Mouse (Mus musculus) embryonic facial prominence, embryonic 15.5 days (tissue): Measurements from ENCODE around the gene Ranbp3. TPM values are rescaled to one million over a fixed set of nuclear protein-coding genes. Genes with fewer than 3 reads are reported as not detected.

Source experiments
- ATAC-seq: fragments of 200-750 bp; cut with Nextera tagmentation; 2 replicates; pipeline ENCODE4 v1.8.0; 2017; ENCODE audit warnings: low read depth, moderate TSS enrichment; ENCODE audit not compliant: insufficient number of reproducible peaks, low FRiP score, low TSS enrichment
- H3K27ac ChIP-seq: fragments of 300-500 bp; sonication (generic); replicated peaks from 2 replicates; pipeline ENCODE4 v1.5.1; 2015; ENCODE audit warnings: mild to moderate bottlenecking, inconsistent platforms
- H3K27me3 ChIP-seq: fragments of 300-500 bp; sonication (generic); 2 replicates; pipeline ENCODE4 v1.6.1; 2015; ENCODE audit warnings: inconsistent platforms
- H3K36me3 ChIP-seq: fragments of 300-500 bp; sonication (generic); 2 replicates; pipeline ENCODE4 v1.6.1; 2015; ENCODE audit warnings: mild to moderate bottlenecking, inconsistent platforms
- H3K4me1 ChIP-seq: fragments of 300-500 bp; sonication (generic); 2 replicates; pipeline ENCODE4 v1.6.1; 2015; ENCODE audit warnings: inconsistent platforms
- H3K4me2 ChIP-seq: fragments of 300-500 bp; sonication (generic); replicated peaks from 2 replicates; pipeline ENCODE4 v1.6.1; 2015; ENCODE audit warnings: mild to moderate bottlenecking, inconsistent platforms
- H3K4me3 ChIP-seq: fragments of 300-500 bp; sonication (generic); replicated peaks from 2 replicates; pipeline ENCODE4 v1.5.1; 2015; ENCODE audit warnings: mild to moderate bottlenecking, inconsistent platforms
- H3K9ac ChIP-seq: fragments of 300-500 bp; sonication (generic); 2 replicates; pipeline ENCODE4 v1.6.1; 2015; ENCODE audit warnings: inconsistent platforms
- H3K9me3 ChIP-seq: fragments of 300-500 bp; sonication (generic); replicated peaks from 2 replicates; pipeline ENCODE4 v1.6.1; 2016; ENCODE audit warnings: inconsistent platforms
- WGBS: fragments of 180-500 bp; shearing (Covaris S2); methylation state at CpG from one replicate; pipeline ENCODE4 v1.1.7; 2015; 5-methylcytosine and 5-hydroxymethylcytosine counted together
- polyA plus RNA-seq: library from polyadenylated mRNA; unstranded; fragments of >200 nt; fragmentation: Nextera tagmentation; extraction: Ambion mirVana; gene quantifications from 2 replicates; pipeline ENCODE4 v1.2.1, GENCODE M21; 2015

The Ranbp3 gene
- polyA plus RNA-seq, 1 experiment from 2014 or later: 90.4 TPM

- no peak overlapping the region for H3K9ac ChIP-seq
- no peak overlapping the region for H3K4me3 ChIP-seq
- H3K4me1 ChIP-seq: peaks cover 4% of the 10 kb centered on the region; the same call in 1 of the 2 replicates
- no peaks in the 10 kb centered on the region for H3K27me3 ChIP-seq
- H3K4me2 ChIP-seq: no peak overlapping the region
- no peak for ATAC-seq
- WGBS: 80% methylated on average over 4 of the region's 4 CpGs
- H3K36me3 ChIP-seq: peaks cover 92% of the 10 kb centered on the region
- H3K9me3 ChIP-seq: no peaks in the 10 kb centered on the region
- H3K27ac ChIP-seq: no peak overlapping the region
These were observed 35.6 kb downstream of the Ranbp3 start for GRCm38 (mm10) chr17:56708692-56709091.

- ATAC-seq: no peak
- H3K27me3 ChIP-seq: no peaks in the 10 kb centered on the region
- H3K9me3 ChIP-seq: no peaks in the 10 kb centered on the region
- H3K27ac ChIP-seq: no peak overlapping the region
- no peak overlapping the region for H3K4me2 ChIP-seq
- H3K36me3 ChIP-seq: peaks cover 82% of the 10 kb centered on the region
- H3K4me3 ChIP-seq: no peak overlapping the region
- WGBS: 72% methylated on average over 3 of the region's 3 CpGs
- peaks cover 4% of the 10 kb centered on the region; the same call in 1 of the 2 replicates for H3K4me1 ChIP-seq
- no peak overlapping the region for H3K9ac ChIP-seq
These were observed 36.6 kb downstream of the Ranbp3 start for GRCm38 (mm10) chr17:56709708-56710107.

GRCm38 (mm10) chr17:56715360-56715759, 42.3 kb downstream of the Ranbp3 start:
- H3K36me3 ChIP-seq: peaks cover 25% of the 10 kb centered on the region
- H3K4me1 ChIP-seq: peaks cover 37% of the 10 kb centered on the region
- 54% methylated on average over 11 of the region's 11 CpGs for WGBS
- peak overlapping the region; percentile 84 for H3K4me2 ChIP-seq
- H3K4me3 ChIP-seq: peak overlapping the region; percentile 89; the same call in 1 of the 2 replicates
- H3K27ac ChIP-seq: no peak overlapping the region
- ATAC-seq: no peak
- no peaks in the 10 kb centered on the region for H3K27me3 ChIP-seq
- no peaks in the 10 kb centered on the region for H3K9me3 ChIP-seq
- H3K9ac ChIP-seq: no peak overlapping the region

- Histone ChIP-seq H3K9me3 (no peaks in the 10 kb centered on the region), H3K4me1 (peaks cover 37% of the 10 kb centered on the region), H3K27ac (peak overlapping the region; percentile 89), H3K4me2 (peak overlapping the region; percentile 84), H3K4me3 (peak overlapping the region; percentile 89), H3K9ac (peak overlapping the region; percentile 87), H3K27me3 (no peaks in the 10 kb centered on the region), H3K36me3 (peaks cover 21% of the 10 kb centered on the region)
- WGBS: 25% methylated on average over 22 of the region's 22 CpGs
- ATAC-seq: peak; percentile 26; the same call in 1 of the 2 replicates
These were observed 43.0 kb downstream of the Ranbp3 start for GRCm38 (mm10) chr17:56715914-56716654.

- Histone ChIP-seq H3K9ac (peak overlapping the region; percentile 90), H3K36me3 (peaks cover 21% of the 10 kb centered on the region), H3K4me3 (peak overlapping the region; percentile 89), H3K27me3 (no peaks in the 10 kb centered on the region), H3K4me1 (peaks cover 37% of the 10 kb centered on the region), H3K9me3 (no peaks in the 10 kb centered on the region), H3K4me2 (peak overlapping the region; percentile 84), H3K27ac (peak overlapping the region; percentile 90)
- ATAC-seq: peak; percentile 92
- WGBS: under 1% methylated on average over 54 of the region's 55 CpGs
These were observed 43.7 kb downstream of the Ranbp3 start for GRCm38 (mm10) chr17:56716655-56717362.

- peak within 1 kb of the TSS; percentile 84 for H3K4me2 ChIP-seq
- peak within 1 kb of the TSS; percentile 90 for H3K27ac ChIP-seq
- H3K4me1 ChIP-seq: peaks cover 36% of the 10 kb centered on the region
- peaks cover 21% of the 10 kb centered on the region for H3K36me3 ChIP-seq
- peak; percentile 71 for ATAC-seq
- H3K9me3 ChIP-seq: no peaks in the 10 kb centered on the region
- H3K4me3 ChIP-seq: peak within 1 kb of the TSS; percentile 89
- WGBS: under 1% methylated on average over 59 of the region's 59 CpGs
- no peaks in the 10 kb centered on the region for H3K27me3 ChIP-seq
- H3K9ac ChIP-seq: peak within 1 kb of the TSS; percentile 90
These were observed 44.4 kb downstream of the Ranbp3 start, which contains the start of the genes Ndufa11 and Vmac for GRCm38 (mm10) chr17:56717363-56718058. Gene Ndufa11 (plus strand): TSS chr17:56717767. Gene Vmac (minus strand): TSS chr17:56718022.

GRCm38 (mm10) chr17:56722441-56722840, 49.3 kb downstream of the Ranbp3 start:
- Histone ChIP-seq H3K36me3 (peaks cover 26% of the 10 kb centered on the region; the same call in 1 of the 2 replicates), H3K4me3 (no peak overlapping the region), H3K4me2 (no peak overlapping the region), H3K9me3 (no peaks in the 10 kb centered on the region), H3K27ac (no peak overlapping the region), H3K9ac (no peak overlapping the region), H3K4me1 (peaks cover 31% of the 10 kb centered on the region), H3K27me3 (no peaks in the 10 kb centered on the region)
- 90% methylated on average over 5 of the region's 5 CpGs for WGBS
- ATAC-seq: no peak

- no peaks in the 10 kb centered on the region for H3K27me3 ChIP-seq
- peaks cover 26% of the 10 kb centered on the region; the same call in 1 of the 2 replicates for H3K36me3 ChIP-seq
- 81% methylated on average over 11 of the region's 11 CpGs for WGBS
- H3K4me1 ChIP-seq: peaks cover 35% of the 10 kb centered on the region
- no peaks in the 10 kb centered on the region for H3K9me3 ChIP-seq
- H3K4me2 ChIP-seq: no peak overlapping the region
- no peak overlapping the region for H3K9ac ChIP-seq
- H3K27ac ChIP-seq: no peak overlapping the region
- ATAC-seq: no peak
- H3K4me3 ChIP-seq: no peak overlapping the region
These were observed 50.5 kb downstream of the Ranbp3 start for GRCm38 (mm10) chr17:56723419-56724161.

- no peak overlapping the region for H3K4me2 ChIP-seq
- no peaks in the 10 kb centered on the region for H3K27me3 ChIP-seq
- H3K9me3 ChIP-seq: no peaks in the 10 kb centered on the region
- peaks cover 33% of the 10 kb centered on the region for H3K4me1 ChIP-seq
- peaks cover 13% of the 10 kb centered on the region; the same call in 1 of the 2 replicates for H3K36me3 ChIP-seq
- no peak overlapping the region for H3K9ac ChIP-seq
- WGBS: 12% methylated on average over 7 of the region's 7 CpGs
- no peak for ATAC-seq
- H3K27ac ChIP-seq: peak overlapping the region; percentile 48; the same call in 1 of the 2 replicates
- H3K4me3 ChIP-seq: no peak overlapping the region
These were observed 54.0 kb downstream of the Ranbp3 start for GRCm38 (mm10) chr17:56727029-56727649.

- no peaks in the 10 kb centered on the region for H3K27me3 ChIP-seq
- WGBS: 10% methylated on average over 12 of the region's 12 CpGs
- H3K36me3 ChIP-seq: peaks cover 7% of the 10 kb centered on the region; the same call in 1 of the 2 replicates
- H3K4me3 ChIP-seq: no peak overlapping the region
- ATAC-seq: no peak
- H3K9ac ChIP-seq: no peak overlapping the region
- H3K27ac ChIP-seq: peak overlapping the region; percentile 48; the same call in 1 of the 2 replicates
- 0 out of 2 replicates have a peak overlapping the region, but pooled peaks have one; percentile 17 for H3K4me2 ChIP-seq
- H3K4me1 ChIP-seq: peaks cover 33% of the 10 kb centered on the region
- H3K9me3 ChIP-seq: no peaks in the 10 kb centered on the region
These were observed 54.6 kb downstream of the Ranbp3 start for GRCm38 (mm10) chr17:56727659-56728058.
